Mouse (Mus musculus) heart, postnatal 25 days (tissue): Measurements from ENCODE around the gene Kdm4a. TPM values are rescaled to one million over a fixed set of nuclear protein-coding genes. Genes with fewer than 3 reads are reported as not detected.

Experiments
- DNase-seq: peaks from one replicate; pipeline ENCODE4 v3.0.0; 2022; ENCODE audit warnings: low spot score
- intact Hi-C: fragments of 180-260 bp; cut with DNase I; formaldehyde crosslinking; loops from one replicate; pipeline ENCODE4 v1.15.1; 2025
- total RNA-seq, 2 experiments: library from RNA; stranded (reverse); gene quantifications; 2 replicates each; pipeline ENCODE4 v1.2.3; 2021

The Kdm4a gene
- total RNA-seq, 2 experiments from 2014 or later: 26.1 to 28.2 TPM

GRCm38 (mm10) chr4:118162123-118162522 lies 17.7 kb downstream of the Kdm4a start:
- DNase-seq: no peak
- intact Hi-C loops: no loop called here

- DNase-seq: no peak
- intact Hi-C loops: no loop called here
These were observed 22.2 kb downstream of the Kdm4a start for GRCm38 (mm10) chr4:118157666-118158065.

- intact Hi-C loops: no loop called here
- no peak for DNase-seq
These were observed 23.3 kb downstream of the Kdm4a start for GRCm38 (mm10) chr4:118156559-118156958.

- no peak for DNase-seq
- intact Hi-C loops: loop anchor here (5.0 kb wide), 1 partner anchor 117 kb away; no protein-coding TSS in a partner anchor
These were observed 25.0 kb downstream of the Kdm4a start for GRCm38 (mm10) chr4:118154889-118155288.

- DNase-seq: peak; percentile 31
- intact Hi-C loops: loop anchor here (5.0 kb wide), 1 partner anchor 120 kb away; no protein-coding TSS in a partner anchor
These were observed 27.6 kb downstream of the Kdm4a start for GRCm38 (mm10) chr4:118152020-118152785.

- DNase-seq: no peak
- intact Hi-C loops: loop anchor here (5.0 kb wide), 1 partner anchor 121 kb away; no protein-coding TSS in a partner anchor
These were observed 29.0 kb downstream of the Kdm4a start for GRCm38 (mm10) chr4:118150804-118151203.

GRCm38 (mm10) chr4:118149956-118150680 lies 29.7 kb downstream of the Kdm4a start:
- intact Hi-C loops: loop anchor here (5.0 kb wide), 2 partner anchors 122 to 142 kb away; partner anchors contain the start of gene Ptprf
- DNase-seq: no peak

- no peak for DNase-seq
- intact Hi-C loops: loop anchor here (5.0 kb wide), 1 partner anchor 143 kb away; the partner anchor contains the start of gene Ptprf
These were observed 30.7 kb downstream of the Kdm4a start for GRCm38 (mm10) chr4:118149055-118149576.

- DNase-seq: no peak
These were observed 31.5 kb downstream of the Kdm4a start for GRCm38 (mm10) chr4:118148317-118148687.

GRCm38 (mm10) chr4:118147547-118148316 lies 32.1 kb downstream of the Kdm4a start:
- DNase-seq: peak; percentile 40
- intact Hi-C loops: loop anchor here (5.0 kb wide), 1 partner anchor 145 kb away; the partner anchor contains the start of gene Ptprf

More at GRCm38 (mm10) chr4:118148317-118148687, 31.5 kb downstream of the Kdm4a start:
- intact Hi-C loops: loop anchor here (5.0 kb wide), 1 partner anchor 144 kb away; the partner anchor contains the start of gene Ptprf

- intact Hi-C loops: loop anchor here (5.0 kb wide), 1 partner anchor 145 kb away; the partner anchor contains the start of gene Ptprf
- DNase-seq: no peak
These were observed 32.8 kb downstream of the Kdm4a start for GRCm38 (mm10) chr4:118147090-118147489.

- no peak for DNase-seq
- intact Hi-C loops: no loop called here
These were observed 35.5 kb downstream of the Kdm4a start for GRCm38 (mm10) chr4:118144324-118144723.

- no peak for DNase-seq
- intact Hi-C loops: no loop called here
These were observed 36.2 kb downstream of the Kdm4a start for GRCm38 (mm10) chr4:118143679-118144078.

- DNase-seq: no peak
- intact Hi-C loops: no loop called here
These were observed 38.3 kb downstream of the Kdm4a start for GRCm38 (mm10) chr4:118141511-118141910.

- peak; percentile 46 for DNase-seq
- intact Hi-C loops: no loop called here
These were observed 41.0 kb downstream of the Kdm4a start for GRCm38 (mm10) chr4:118138891-118139290.

GRCm38 (mm10) chr4:118137857-118138256 lies 42.0 kb downstream of the Kdm4a start:
- DNase-seq: no peak
- intact Hi-C loops: no loop called here

GRCm38 (mm10) chr4:118137311-118137710 lies 42.5 kb downstream of the Kdm4a start:
- no peak for DNase-seq
- intact Hi-C loops: no loop called here

GRCm38 (mm10) chr4:118135414-118135813 lies 44.4 kb downstream of the Kdm4a start:
- DNase-seq: no peak
- intact Hi-C loops: no loop called here

- intact Hi-C loops: no loop called here
- peak; percentile 93 for DNase-seq
These were observed 45.1 kb downstream of the Kdm4a start, which contains the start of gene St3gal3 for GRCm38 (mm10) chr4:118134485-118135365. St3gal3 (minus strand) TSS chr4:118134914.
